Mouse (Mus musculus): ENCODE results near the gene Pxn. TPM values are rescaled to one million over a fixed set of nuclear protein-coding genes. Genes with fewer than 3 reads are reported as not detected.
A peak's percentile ranks its signal among the peaks of the same experiment; 100 is the strongest.

Pxn gene
- polyA plus RNA-seq, 1 experiment from 2014 or later, result 32.6 TPM

DNA sequence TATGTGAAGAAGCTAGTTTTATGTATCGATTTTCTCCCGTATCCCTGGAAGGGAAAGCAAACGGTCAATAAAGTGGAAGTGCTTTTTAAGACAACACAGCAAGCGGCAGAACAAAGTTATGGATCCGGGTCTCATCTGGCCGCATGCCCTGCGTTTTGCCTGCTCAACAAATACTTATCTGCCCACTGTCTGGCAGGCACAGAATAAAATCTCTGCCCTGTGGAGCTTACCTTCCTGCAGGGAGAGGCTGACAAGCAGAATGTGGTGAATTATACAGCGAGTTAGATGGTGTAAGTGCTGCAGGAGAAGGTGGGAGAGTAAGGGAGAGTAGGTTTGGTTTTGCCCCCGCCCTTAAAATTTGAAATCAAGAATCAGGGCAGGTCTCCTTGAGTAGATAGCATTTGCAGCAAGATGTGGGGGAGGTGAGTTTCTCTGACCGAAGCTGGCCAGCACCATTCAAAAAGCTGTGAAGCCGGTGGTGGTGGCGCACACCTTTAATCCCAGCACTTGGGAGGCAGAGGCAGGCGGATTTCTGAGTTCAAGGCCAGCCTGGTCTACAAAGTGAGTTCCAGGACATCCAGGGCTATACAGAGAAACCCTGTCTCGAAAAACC is 51.8 kb downstream of the Pxn start:
- Histone ChIP-seq H3K4me3 (no peak overlapping the region), H3K27ac (no peak overlapping the region), H3K4me1 (replicated peaks) (peaks cover 32% of the 10 kb centered on the region), H3K9me3 (no peaks in the 10 kb centered on the region), H3K36me3 (peaks cover 43% of the 10 kb centered on the region), H3K27me3 (ENCODE audit: insufficient read depth, poor library complexity, severe bottlenecking) (no peaks in the 10 kb centered on the region)
- WGBS, result 93% methylated on average over 14 of the region's 14 CpGs
- DNase-seq (ENCODE audit: low spot score), result no peak

- H3K4me3 ChIP-seq, result peak within 1 kb of the TSS; percentile 96
- peaks cover 39% of the 10 kb centered on the region for H3K4me1 ChIP-seq (replicated peaks)
- no peaks in the 10 kb centered on the region for H3K27me3 ChIP-seq (ENCODE audit: insufficient read depth, poor library complexity, severe bottlenecking)
- H3K27ac ChIP-seq, result peak within 1 kb of the TSS; percentile 98
- under 1% methylated on average over 78 of the region's 78 CpGs for WGBS
- peak; percentile 99 for DNase-seq (ENCODE audit: low spot score)
- no peaks in the 10 kb centered on the region for H3K9me3 ChIP-seq
- H3K36me3 ChIP-seq, result peaks cover 41% of the 10 kb centered on the region
Measured at GRCm38 (mm10) chr5:115559237-115560101, 53.0 kb downstream of the Pxn start, which contains the start of gene Rplp0. TSS of gene Rplp0 (plus strand) at chr5:115559467.

DNA sequence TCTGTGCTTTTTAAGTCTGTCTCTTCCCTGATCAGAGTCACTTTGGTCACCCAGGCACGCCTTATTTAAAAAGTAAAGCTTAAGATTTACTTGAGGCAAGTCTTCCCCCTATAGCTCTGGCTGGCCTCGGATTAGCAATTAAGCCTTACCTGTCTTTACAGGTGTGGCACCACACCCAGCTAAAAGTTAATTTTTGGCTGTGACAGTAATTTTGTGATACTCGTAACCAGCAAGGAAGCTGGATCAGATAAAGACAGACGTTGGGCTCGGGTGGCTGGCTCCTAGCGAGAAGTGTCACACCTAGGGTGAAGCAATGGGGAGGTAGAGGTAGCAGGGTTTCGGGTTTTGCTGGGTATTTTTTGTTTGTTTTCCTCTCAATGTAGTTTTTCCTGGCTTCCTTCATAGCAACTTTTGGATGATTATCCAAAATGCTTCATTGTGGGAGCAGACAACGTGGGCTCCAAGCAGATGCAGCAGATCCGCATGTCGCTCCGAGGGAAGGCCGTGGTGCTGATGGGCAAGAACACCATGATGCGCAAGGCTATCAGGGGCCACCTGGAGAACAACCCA is 53.9 kb downstream of the Pxn start:
- H3K36me3 ChIP-seq, result peaks cover 40% of the 10 kb centered on the region
- peak overlapping the region; percentile 98 for H3K27ac ChIP-seq
- peak overlapping the region; percentile 96 for H3K4me3 ChIP-seq
- no peaks in the 10 kb centered on the region for H3K27me3 ChIP-seq (ENCODE audit: insufficient read depth, poor library complexity, severe bottlenecking)
- no peaks in the 10 kb centered on the region for H3K9me3 ChIP-seq
- 41% methylated on average over 13 of the region's 13 CpGs for WGBS
- no peak for DNase-seq (ENCODE audit: low spot score)
- H3K4me1 ChIP-seq (replicated peaks), result peaks cover 45% of the 10 kb centered on the region

DNA sequence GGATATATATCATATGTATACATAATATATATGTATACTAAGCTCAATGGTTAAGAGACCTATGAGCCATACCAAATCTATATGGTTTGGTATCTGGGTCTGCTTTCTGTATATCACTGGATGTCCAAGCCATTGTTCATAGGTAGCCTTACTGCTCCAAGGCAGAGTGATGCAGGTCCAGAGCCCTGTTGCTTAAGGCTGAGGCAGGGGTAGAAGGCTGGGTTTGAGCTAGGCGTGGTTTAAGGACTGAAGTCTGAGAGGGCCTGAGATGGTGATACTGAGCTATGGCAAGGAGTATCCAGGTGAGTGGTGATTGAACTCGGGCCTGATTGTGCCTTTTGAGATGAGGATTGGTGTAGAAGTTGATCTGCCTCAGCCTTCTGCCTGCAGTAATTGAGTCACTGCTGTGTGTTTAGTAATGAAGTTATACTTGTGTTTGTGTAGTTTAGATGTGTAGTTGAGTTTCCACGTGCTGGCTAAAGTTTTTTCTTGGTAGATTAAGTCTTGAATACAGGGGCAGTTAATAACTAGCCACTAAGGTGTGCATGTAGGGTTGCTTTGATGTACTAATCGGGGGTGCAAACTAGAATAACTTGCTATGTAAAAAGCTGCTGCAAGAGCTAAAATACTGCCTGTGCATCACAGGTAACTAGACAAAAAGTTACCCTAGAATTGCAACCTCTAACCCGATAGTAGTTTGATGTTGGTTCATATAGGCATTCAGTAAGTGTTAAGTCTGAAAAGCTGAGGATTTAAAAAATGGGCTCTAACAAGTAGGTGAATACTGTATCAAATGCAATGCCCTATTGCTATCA is 57.5 kb downstream of the Pxn start:
- Histone ChIP-seq H3K4me1 (replicated peaks) (peaks cover 62% of the 10 kb centered on the region), H3K36me3 (peaks cover 51% of the 10 kb centered on the region), H3K27me3 (ENCODE audit: insufficient read depth, poor library complexity, severe bottlenecking) (no peaks in the 10 kb centered on the region), H3K9me3 (no peaks in the 10 kb centered on the region), H3K4me3 (peak overlapping the region; percentile 97), H3K27ac (no peak overlapping the region)
- no peak for DNase-seq (ENCODE audit: low spot score)
- 43% methylated on average over 5 of the region's 5 CpGs for WGBS

- H3K27ac ChIP-seq, result peak within 1 kb of the TSS; percentile 94
- H3K4me1 ChIP-seq (replicated peaks), result peaks cover 71% of the 10 kb centered on the region
- WGBS, result 2% methylated on average over 55 of the region's 55 CpGs
Measured at GRCm38 (mm10) chr5:115564737-115565393, 58.4 kb downstream of the Pxn start, which contains the start of gene Gcn1l1. TSS of gene Gcn1l1 (plus strand) at chr5:115565254.

DNA sequence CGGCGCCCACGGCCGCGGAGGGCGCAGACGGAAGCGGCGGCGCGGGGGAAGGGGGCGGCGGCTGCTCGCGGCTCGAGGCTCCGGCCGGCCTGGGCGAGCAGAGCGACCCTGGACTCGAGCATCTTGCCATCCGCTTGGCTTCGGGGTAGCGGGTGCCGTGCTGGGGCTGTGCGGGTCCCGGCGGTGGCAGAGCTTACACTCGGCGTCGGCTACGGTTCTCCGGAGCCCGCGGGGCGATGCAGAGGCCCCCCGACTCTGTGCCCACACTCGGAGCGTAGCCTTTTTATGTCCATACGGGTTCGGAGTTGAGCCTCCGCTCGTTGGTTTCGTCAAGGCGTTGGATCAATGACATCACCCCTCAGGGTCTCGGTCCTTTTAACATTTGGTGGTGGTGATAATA is 58.9 kb downstream of the Pxn start:
- Histone ChIP-seq H3K9me3 (no peaks in the 10 kb centered on the region), H3K4me3 (peak overlapping the region; percentile 97), H3K27me3 (ENCODE audit: insufficient read depth, poor library complexity, severe bottlenecking) (no peaks in the 10 kb centered on the region), H3K4me1 (replicated peaks) (peaks cover 67% of the 10 kb centered on the region), H3K27ac (peak overlapping the region; percentile 94), H3K36me3 (peaks cover 50% of the 10 kb centered on the region)
- peak; percentile 61 for DNase-seq (ENCODE audit: low spot score)
- under 1% methylated on average over 46 of the region's 46 CpGs for WGBS

More at GRCm38 (mm10) chr5:115564737-115565393, 58.4 kb downstream of the Pxn start, which contains the start of gene Gcn1l1:
- H3K27me3 ChIP-seq (ENCODE audit: insufficient read depth, poor library complexity, severe bottlenecking), result no peaks in the 10 kb centered on the region
- H3K36me3 ChIP-seq, result peaks cover 51% of the 10 kb centered on the region
- H3K4me3 ChIP-seq, result peak within 1 kb of the TSS; percentile 97
- no peaks in the 10 kb centered on the region for H3K9me3 ChIP-seq
- DNase-seq (ENCODE audit: low spot score), result peak; percentile 81

DNA sequence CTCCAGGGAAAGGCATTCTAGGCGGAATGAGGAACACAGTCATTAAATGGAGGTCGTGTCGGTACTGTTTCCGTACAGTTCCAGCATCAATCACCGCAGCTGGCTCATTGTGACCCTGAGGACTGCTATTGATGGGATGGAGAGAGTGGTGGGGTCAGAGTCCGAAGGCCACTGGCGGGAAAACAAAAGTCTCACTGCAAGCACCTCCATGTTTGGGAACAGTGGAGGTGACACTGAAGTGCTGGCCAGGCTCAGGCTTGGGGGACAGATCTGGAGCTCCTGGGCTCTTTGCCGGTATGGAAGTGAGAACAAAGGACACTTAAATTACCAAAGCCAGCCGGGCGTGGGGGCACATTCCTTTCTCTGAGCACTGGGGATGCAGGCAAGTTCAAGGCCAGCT is 62.2 kb downstream of the Pxn start:
- Histone ChIP-seq H3K4me3 (no peak overlapping the region), H3K27me3 (ENCODE audit: insufficient read depth, poor library complexity, severe bottlenecking) (no peaks in the 10 kb centered on the region), H3K36me3 (peaks cover 50% of the 10 kb centered on the region), H3K4me1 (replicated peaks) (peaks cover 53% of the 10 kb centered on the region), H3K9me3 (no peaks in the 10 kb centered on the region), H3K27ac (peak overlapping the region; percentile 45; the same call in 1 of the 2 replicates)
- DNase-seq (ENCODE audit: low spot score), result no peak
- WGBS, result 61% methylated on average over 10 of the region's 10 CpGs

- Histone ChIP-seq H3K9me3 (no peaks in the 10 kb centered on the region), H3K27me3 (ENCODE audit: insufficient read depth, poor library complexity, severe bottlenecking) (no peaks in the 10 kb centered on the region), H3K27ac (0 out of 2 replicates have a peak overlapping the region, but pooled peaks have one; percentile 45), H3K36me3 (peaks cover 51% of the 10 kb centered on the region), H3K4me1 (replicated peaks) (peaks cover 47% of the 10 kb centered on the region), H3K4me3 (no peak overlapping the region)
- WGBS, result 80% methylated on average over 11 of the region's 11 CpGs
- DNase-seq (ENCODE audit: low spot score), result no peak
Measured at GRCm38 (mm10) chr5:115569308-115569707, 62.8 kb downstream of the Pxn start.

DNA sequence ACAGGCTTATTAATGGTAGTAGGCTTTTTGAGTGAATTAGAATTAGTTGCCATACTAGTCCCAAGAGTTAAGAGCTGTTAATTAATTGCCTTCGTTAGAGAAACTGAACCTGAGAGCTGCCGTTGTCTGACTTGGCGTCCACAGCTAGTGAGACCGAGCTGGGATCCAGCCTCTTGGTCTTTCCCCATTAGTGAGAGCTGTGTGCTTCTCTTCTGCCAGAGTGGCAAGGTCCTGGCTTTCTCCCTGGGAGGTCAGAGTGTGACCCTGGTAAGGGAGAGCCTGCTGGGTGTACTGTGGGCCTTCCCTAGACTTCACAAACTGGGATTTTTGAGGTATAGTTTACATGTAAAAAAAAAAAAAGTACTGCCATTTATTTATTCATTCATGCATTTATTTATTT is 63.2 kb downstream of the Pxn start:
- no peak overlapping the region for H3K27ac ChIP-seq
- peaks cover 43% of the 10 kb centered on the region for H3K4me1 ChIP-seq (replicated peaks)
- no peaks in the 10 kb centered on the region for H3K9me3 ChIP-seq
- DNase-seq (ENCODE audit: low spot score), result no peak
- peaks cover 55% of the 10 kb centered on the region for H3K36me3 ChIP-seq
- 93% methylated on average over 4 of the region's 4 CpGs for WGBS
- no peak overlapping the region for H3K4me3 ChIP-seq
- H3K27me3 ChIP-seq (ENCODE audit: insufficient read depth, poor library complexity, severe bottlenecking), result no peaks in the 10 kb centered on the region

DNA sequence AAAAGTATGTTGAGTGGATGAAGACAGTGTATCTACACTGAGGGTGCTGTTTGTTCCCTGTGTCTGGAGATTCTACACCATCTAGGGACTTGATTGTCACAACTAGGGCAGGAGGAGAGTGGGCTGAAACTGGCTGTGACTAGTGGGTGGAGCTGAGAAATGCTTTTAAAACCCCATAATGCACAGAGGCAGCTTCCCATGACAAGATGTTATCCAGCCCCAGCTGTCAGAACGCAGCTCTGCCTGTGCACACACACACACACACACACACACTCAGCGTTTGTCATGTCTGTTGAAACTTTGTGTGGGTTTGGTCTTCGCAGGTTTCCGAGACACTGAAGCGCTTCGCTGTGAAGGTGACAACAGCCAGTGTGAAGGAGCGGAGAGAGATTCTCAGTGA is 64.6 kb downstream of the Pxn start:
- DNase-seq (ENCODE audit: low spot score), result no peak
- WGBS, result 95% methylated on average over 7 of the region's 7 CpGs
- H3K9me3 ChIP-seq, result no peaks in the 10 kb centered on the region
- peaks cover 31% of the 10 kb centered on the region for H3K4me1 ChIP-seq (replicated peaks)
- H3K36me3 ChIP-seq, result peaks cover 69% of the 10 kb centered on the region
- no peak overlapping the region for H3K27ac ChIP-seq
- no peak overlapping the region for H3K4me3 ChIP-seq
- H3K27me3 ChIP-seq (ENCODE audit: insufficient read depth, poor library complexity, severe bottlenecking), result no peaks in the 10 kb centered on the region

- H3K36me3 ChIP-seq, result peaks cover 83% of the 10 kb centered on the region
- H3K27ac ChIP-seq, result peak overlapping the region; percentile 67
- H3K27me3 ChIP-seq (ENCODE audit: insufficient read depth, poor library complexity, severe bottlenecking), result no peaks in the 10 kb centered on the region
- 68% methylated on average over 17 of the region's 17 CpGs for WGBS
- H3K4me1 ChIP-seq (replicated peaks), result peaks cover 23% of the 10 kb centered on the region
- peak; percentile 20 for DNase-seq (ENCODE audit: low spot score)
- no peaks in the 10 kb centered on the region for H3K9me3 ChIP-seq
- no peak overlapping the region for H3K4me3 ChIP-seq
Measured at GRCm38 (mm10) chr5:115572679-115573535, 66.4 kb downstream of the Pxn start.

Data from hindbrain, embryonic 10.5 days (tissue).